Mouse (Mus musculus): Measurements from ENCODE around the gene Sac3d1.
A peak's percentile ranks its signal among the peaks of the same experiment; 100 is the strongest.

Gene Sac3d1

GRCm38 (mm10) chr19:6118677-6119185 is 281 bp upstream of the Sac3d1 start:
- DNase-seq (ENCODE audit: low spot score): no peak

- DNase-seq (ENCODE audit: low spot score): no peak
Observed at GRCm38 (mm10) chr19:6117346-6117985, 984 bp downstream of the Sac3d1 start.

- DNase-seq (ENCODE audit: low spot score): no peak
Observed at GRCm38 (mm10) chr19:6116113-6116850, 2.2 kb downstream of the Sac3d1 start.

GRCm38 (mm10) chr19:6113116-6113515 is 5.3 kb downstream of the Sac3d1 start:
- no peak for DNase-seq (ENCODE audit: low spot score)

- DNase-seq (ENCODE audit: low spot score): no peak
Observed at GRCm38 (mm10) chr19:6105586-6105985, 12.9 kb downstream of the Sac3d1 start, which contains the start of gene Naaladl1. Gene Naaladl1, plus strand, starts transcription at chr19:6105782.

GRCm38 (mm10) chr19:6104476-6104875 is 14.0 kb downstream of the Sac3d1 start:
- no peak for DNase-seq (ENCODE audit: low spot score)

- DNase-seq (ENCODE audit: low spot score): no peak
Observed at GRCm38 (mm10) chr19:6102169-6102853, 16.1 kb downstream of the Sac3d1 start.

- DNase-seq (ENCODE audit: low spot score): no peak
Observed at GRCm38 (mm10) chr19:6101186-6101585, 17.3 kb downstream of the Sac3d1 start.

- no peak for DNase-seq (ENCODE audit: low spot score)
Observed at GRCm38 (mm10) chr19:6097847-6098246, 20.6 kb downstream of the Sac3d1 start.

GRCm38 (mm10) chr19:6094119-6094518 is 24.3 kb downstream of the Sac3d1 start, which contains the start of gene AC131692.1:
Gene AC131692.1, plus strand, starts transcription at chr19:6094419.
- no peak for DNase-seq (ENCODE audit: low spot score)

- DNase-seq (ENCODE audit: low spot score): no peak
Observed at GRCm38 (mm10) chr19:6088841-6089240, 29.6 kb downstream of the Sac3d1 start.

GRCm38 (mm10) chr19:6085417-6085879 is 33.0 kb downstream of the Sac3d1 start:
- DNase-seq (ENCODE audit: low spot score): no peak

GRCm38 (mm10) chr19:6084478-6085248 is 33.8 kb downstream of the Sac3d1 start, which contains the start of the genes Zfpl1 and Cdca5:
Gene Zfpl1, minus strand, starts transcription at chr19:6084956.
Gene Cdca5, plus strand, starts transcription at chr19:6084983.
- peak; percentile 95 for DNase-seq (ENCODE audit: low spot score)

GRCm38 (mm10) chr19:6082156-6082555 is 36.3 kb downstream of the Sac3d1 start, which contains the start of gene Gm28374:
Gene Gm28374, minus strand, starts transcription at chr19:6082256.
- DNase-seq (ENCODE audit: low spot score): no peak

GRCm38 (mm10) chr19:6079983-6080480 is 38.4 kb downstream of the Sac3d1 start, which contains the start of gene Tmem262:
Gene Tmem262, plus strand, starts transcription at chr19:6080033.
- no peak for DNase-seq (ENCODE audit: low spot score)

- DNase-seq (ENCODE audit: low spot score): peak; percentile 80
Observed at GRCm38 (mm10) chr19:6076564-6077393, 41.7 kb downstream of the Sac3d1 start, which contains the start of gene Vps51. Gene Vps51, minus strand, starts transcription at chr19:6077231.

- DNase-seq (ENCODE audit: low spot score): no peak
Observed at GRCm38 (mm10) chr19:6073889-6074288, 44.6 kb downstream of the Sac3d1 start.

- DNase-seq (ENCODE audit: low spot score): no peak
Observed at GRCm38 (mm10) chr19:6071261-6071660, 47.2 kb downstream of the Sac3d1 start.

- no peak for DNase-seq (ENCODE audit: low spot score)
Observed at GRCm38 (mm10) chr19:6070571-6071250, 47.7 kb downstream of the Sac3d1 start.

- DNase-seq (ENCODE audit: low spot score): no peak
Observed at GRCm38 (mm10) chr19:6069851-6070250, 48.6 kb downstream of the Sac3d1 start.
